Mouse (Mus musculus) E14TG2a.4 (cell line): ENCODE measurements around the gene Hspb11.

ENCODE experiments used
- CTCF ChIP-seq: conservative IDR thresholded peaks from 2 replicates; pipeline ENCODE4 v1.5.1; 2014; ENCODE audit warnings: low read length
- NANOG ChIP-seq: IDR thresholded peaks from 2 replicates; pipeline ENCODE4 v1.6.1; 2014; ENCODE audit warnings: borderline replicate concordance, low read length, mixed read lengths

DNA sequence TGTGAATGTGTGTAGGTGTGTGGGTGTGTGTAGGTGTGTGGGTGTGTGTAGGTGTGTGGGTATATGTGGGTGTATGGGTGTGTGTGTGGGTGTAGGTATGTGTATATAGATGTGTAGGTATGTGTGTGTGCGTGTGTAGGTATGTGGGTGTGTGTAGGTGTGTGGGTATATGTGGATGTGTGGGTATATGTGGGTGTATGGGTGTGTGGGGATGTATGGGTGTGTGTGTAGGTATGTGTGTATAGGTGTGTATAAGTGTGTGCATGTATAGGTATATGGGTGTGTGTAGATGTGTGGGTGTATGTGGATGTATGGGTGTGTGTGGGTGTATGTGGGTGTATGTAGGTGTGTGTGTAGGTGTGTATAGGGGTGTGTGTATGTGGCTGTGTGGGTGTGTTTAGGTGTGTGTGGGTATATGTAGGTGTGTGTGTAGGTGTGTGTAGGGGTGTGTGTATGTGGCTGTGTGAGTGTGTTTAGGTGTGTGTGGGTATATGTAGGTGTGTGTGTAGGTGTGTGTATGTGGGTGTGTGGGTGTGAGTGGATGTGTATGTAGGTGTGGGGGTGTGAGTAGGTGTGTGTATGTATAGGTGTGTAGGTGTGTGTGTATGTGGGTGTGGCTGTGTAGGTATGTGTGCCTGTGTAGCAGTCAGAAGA lies 47.6 kb downstream of the Hspb11 start:
- TF ChIP-seq CTCF: no peak
- no peak for TF ChIP-seq NANOG
